Mouse (Mus musculus): Measurements from ENCODE around the gene Stxbp5.

- no peak for TF ChIP-seq POLR2A (IDR thresholded peaks at IDR 0.05; ENCODE audit: low read depth, low read length)
- no peak for TF ChIP-seq CTCF (IDR thresholded peaks at IDR 0.05; ENCODE audit: extremely low read depth, insufficient read length, insufficient replicate concordance, low read depth, low read length)
These were observed 61.5 kb downstream of the Stxbp5 start for GRCm38 (mm10) chr10:9839408-9839807.

All from small intestine, adult 2 months (tissue).